Mouse (Mus musculus) T-cell, adult 66 days (primary cell): Measurements from ENCODE around the gene Wnk3. TPM values are rescaled to one million over a fixed set of nuclear protein-coding genes. Genes with fewer than 3 reads are reported as not detected.

ENCODE experiments used
- total RNA-seq, 2 experiments: library from RNA; stranded (reverse); gene quantifications; 3 replicates in 1 of 2; 4 replicates in 1 of 2; pipeline ENCODE4 v1.2.4; 2023

Wnk3 gene
- under 1 TPM in 1 of 2 experiments, not detected in 1; 0.20 TPM for total RNA-seq

DNA sequence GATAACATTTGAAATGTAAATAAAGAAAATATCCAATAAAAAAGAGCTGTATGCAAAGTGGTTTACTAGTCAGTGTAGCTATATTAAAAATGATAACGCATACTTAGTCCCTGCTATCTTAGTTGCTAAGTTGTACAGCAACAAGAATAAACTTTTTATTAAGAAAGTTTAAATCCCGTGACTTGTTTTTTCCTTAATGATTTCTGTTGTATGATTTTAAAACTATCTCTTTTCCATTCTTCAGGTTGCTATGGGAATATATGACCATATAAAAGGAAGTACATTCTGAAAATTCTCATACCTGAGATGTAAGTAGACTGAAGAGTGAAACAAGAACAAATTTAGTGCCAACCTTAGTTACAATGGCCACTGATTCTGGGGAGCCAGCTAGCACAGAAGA is at the start of gene Wnk3:
Wnk3 (plus strand) TSS at position 301 of the 400 bp plus-strand sequence.

DNA sequence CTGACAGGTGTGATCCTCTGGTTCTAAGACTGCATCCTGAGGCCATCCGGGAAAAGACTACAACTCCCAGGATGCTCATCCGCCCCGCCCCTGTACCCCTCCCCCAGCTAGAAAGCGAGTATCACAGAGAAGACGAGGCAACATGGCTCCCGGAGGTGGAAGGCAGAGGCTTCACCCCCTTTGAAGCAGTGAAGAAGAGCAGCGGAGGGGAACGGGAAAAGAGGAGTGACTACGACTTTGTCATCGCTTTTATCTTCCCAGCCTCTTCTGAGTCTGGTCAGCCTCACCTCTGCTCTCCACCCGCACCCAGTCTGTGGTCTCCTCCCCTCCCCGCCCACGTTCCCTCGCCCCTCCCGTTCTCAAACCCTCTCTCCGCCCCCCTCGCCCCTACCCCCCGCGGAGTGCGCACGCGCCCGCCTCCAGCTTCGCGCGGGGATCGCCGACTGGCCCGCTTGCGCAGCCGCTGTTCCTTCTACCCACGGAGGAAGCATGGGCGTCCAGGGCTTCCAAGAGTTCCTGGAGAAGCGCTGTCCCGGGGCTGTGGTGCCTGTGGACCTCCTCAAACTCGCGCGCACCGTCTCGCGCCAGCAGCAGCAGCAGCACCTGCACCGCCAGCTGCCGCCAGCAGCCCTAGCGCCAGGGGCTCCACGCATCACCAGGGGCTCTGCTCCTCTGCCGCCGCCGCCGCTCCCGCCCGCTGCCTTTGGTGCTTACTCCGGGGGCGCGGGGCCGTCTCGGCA is 146.1 kb downstream of the Wnk3 start, which contains the start of gene Fam120c:
Fam120c (plus strand) TSS at position 415 of the 740 bp plus-strand sequence.

Other genes with a start within 250 kb of the Wnk3 start
- 10 to 100 TPM; 51.0 to 56.4 TPM for gene Gnl3l, start 180.8 kb upstream of the Wnk3 start, total RNA-seq
- not detected for gene Fgd1, start 151.9 kb upstream of the Wnk3 start, total RNA-seq
- gene Tsr2, start 101.5 kb upstream of the Wnk3 start, total RNA-seq = 10 to 100 TPM; 43.5 to 50.9 TPM
- 1 to 10 TPM; 8.2 to 9.3 TPM for gene Fam120c, start 146.1 kb downstream of the Wnk3 start, total RNA-seq